Mouse (Mus musculus) embryonic fibroblast, embryonic 13.5 days (primary cell): Measurements from ENCODE around the gene Map3k4.

ENCODE experiments used
- CTCF ChIP-seq: IDR thresholded peaks from 2 replicates; pipeline ENCODE4 v1.5.1; 2011; ENCODE audit warnings: mild to moderate bottlenecking, control low read depth, low read length, moderate library complexity, borderline replicate concordance; ENCODE audit not compliant: insufficient read depth
- POLR2A ChIP-seq: IDR thresholded peaks from 2 replicates; pipeline ENCODE4 v1.6.1; 2011; ENCODE audit warnings: low read depth, mild to moderate bottlenecking, control low read depth, low read length, moderate library complexity

DNA sequence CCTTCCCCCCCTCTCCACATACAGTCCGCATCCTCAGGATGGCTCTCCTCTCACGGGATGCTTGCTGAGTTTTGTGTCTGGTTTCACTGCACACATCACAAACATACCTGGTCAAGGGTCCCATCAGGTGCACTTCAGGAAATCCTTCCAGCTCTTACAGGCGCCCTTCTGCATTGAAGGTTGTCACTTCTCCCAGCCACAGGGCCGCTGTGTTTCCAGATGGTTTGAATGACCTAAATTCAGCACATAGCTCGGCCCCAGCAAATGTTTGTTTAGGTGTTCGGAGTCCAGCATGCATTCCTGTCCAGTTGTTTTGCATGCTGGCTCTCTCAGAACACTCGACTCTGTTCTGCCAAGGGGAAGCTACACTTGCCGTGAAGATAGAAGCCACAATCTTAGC, 134.3 kb downstream of the Map3k4 start:
- TF ChIP-seq CTCF, result no peak
- no peak for TF ChIP-seq POLR2A
